Mouse (Mus musculus) stomach, postnatal 0 days (tissue): Measurements from ENCODE around the gene Gm11273.

ENCODE experiments used
- CTCF ChIP-seq: IDR thresholded peaks from 2 replicates; pipeline ENCODE4 v1.5.1; 2016; ENCODE audit warnings: antibody characterized with exemption, low read depth, mild to moderate bottlenecking, moderate library complexity
- EP300 ChIP-seq: optimal IDR thresholded peaks from 2 replicates; pipeline ENCODE3; 2016; ENCODE audit warnings: antibody characterized with exemption

- no peak for TF ChIP-seq EP300
- no peak for TF ChIP-seq CTCF
Measured at GRCm38 (mm10) chr13:21472427-21472826, 28.8 kb downstream of the Gm11273 start.
